Comparison of ENCODE assay signal across 11 mouse cellular contexts in genomic region chr19:11165172-11165571, GRCm38 (mm10). TPM values are rescaled to one million over a fixed set of nuclear protein-coding genes. Genes with fewer than 3 reads are reported as not detected.
A peak's percentile ranks its signal among the peaks of the same experiment; 100 is the strongest.
DNase-seq lines count a peak whose midpoint lies in the region; ATAC-seq and TF ChIP-seq lines count a peak whose summit lies in the region.
"Had no signal": no experiment of that assay in that cellular context is flagged by ENCODE, and none has a peak within 500 bp of the region (broad histone marks: within the 10 kb centered on the region; RNA-seq: fewer than 3 reads in every experiment).

1700025F22Rik (minus strand) TSS chr19:11165320.

- TF ChIP-seq CTCF in MEL (IDR thresholded peaks at IDR 0.05 in 2 of 3, conservative IDR thresholded peaks at IDR 0.05 in 1 of 3; ENCODE audit: control insufficient read depth in 1 of 3, insufficient read depth in 1 of 3, low read depth in 2 of 3, low read length in 3 of 3, poor library complexity in 1 of 3, severe bottlenecking in 1 of 3): peak; percentile 20 to 39 (median 28); a peak in 5 of 6 replicates
- TF ChIP-seq CTCF in left cerebral cortex, adult 2 months (IDR thresholded peaks at IDR 0.05): no peak; the same call in 1 of the 2 replicates

- no peak within 1 kb of the TSS for H3K27ac ChIP-seq in hindbrain, embryonic 11.5 days (ENCODE audit: low read depth, low read length)
- no peak within 1 kb of the TSS for H3K27ac ChIP-seq in hindbrain, embryonic 14.5 days
- no peak within 1 kb of the TSS for H3K27ac ChIP-seq in MEL (ENCODE audit: control insufficient read depth, low read depth, low read length)
- H3K27ac ChIP-seq in left cerebral cortex, adult 2 months: no peak within 1 kb of the TSS

- no peak for TF ChIP-seq POLR2A in MEL (IDR thresholded peaks at IDR 0.05; ENCODE audit: control insufficient read depth in 1 of 2, insufficient read depth in 1 of 2, low read depth in 1 of 2, low read length in 2 of 2, poor library complexity in 1 of 2)

- no peaks in the 10 kb centered on the region for H3K27me3 ChIP-seq in hindbrain, embryonic 11.5 days (ENCODE audit: control insufficient read depth, insufficient read depth, low read length)
- no peaks in the 10 kb centered on the region for H3K27me3 ChIP-seq in hindbrain, embryonic 14.5 days (ENCODE audit: control insufficient read depth, insufficient read depth, low read length)
- peaks cover 0 to 2% of the 10 kb centered on the region in 2 experiments; a peak in 1 of 4 replicates for H3K27me3 ChIP-seq in MEL (ENCODE audit: control insufficient read depth in 1 of 2, insufficient read depth in 2 of 2, low read length in 2 of 2)

- no peaks in the 10 kb centered on the region for H3K79me2 ChIP-seq in MEL (ENCODE audit: control insufficient read depth, insufficient read depth, low read length, poor library complexity)

- no peak for ATAC-seq in hindbrain, embryonic 11.5 days (ENCODE audit: low FRiP score)
- no peak for ATAC-seq in hindbrain, embryonic 14.5 days (ENCODE audit: low FRiP score)

- no peaks in the 10 kb centered on the region for H3K4me1 ChIP-seq in hindbrain, embryonic 11.5 days (replicated peaks; ENCODE audit: control insufficient read depth, insufficient read depth, low read length)
- H3K4me1 ChIP-seq in hindbrain, embryonic 14.5 days (replicated peaks; ENCODE audit: control insufficient read depth, insufficient read depth, low read length): no peaks in the 10 kb centered on the region
- no peaks in the 10 kb centered on the region for H3K4me1 ChIP-seq in MEL (ENCODE audit: control insufficient read depth in 1 of 2, insufficient read depth in 2 of 2, low read length in 2 of 2)

- intact Hi-C loops in left cerebral cortex, adult 2 months (cut with DNase I): no loop called here

- H3K36me3 ChIP-seq in hindbrain, embryonic 11.5 days (ENCODE audit: control insufficient read depth, insufficient read depth, low read length): no peaks in the 10 kb centered on the region
- H3K36me3 ChIP-seq in hindbrain, embryonic 14.5 days (replicated peaks; ENCODE audit: control insufficient read depth, insufficient read depth): no peaks in the 10 kb centered on the region
- H3K36me3 ChIP-seq in MEL (ENCODE audit: control insufficient read depth in 1 of 2, insufficient read depth in 2 of 2, low read length in 2 of 2): no peaks in the 10 kb centered on the region

- TF ChIP-seq EP300 in MEL (IDR thresholded peaks at IDR 0.05; ENCODE audit: low read depth in 1 of 2, low read length in 2 of 2): no peak

- H3K4me3 ChIP-seq in hindbrain, embryonic 11.5 days (ENCODE audit: low read depth, low read length): no peak within 1 kb of the TSS
- H3K4me3 ChIP-seq in hindbrain, embryonic 14.5 days (replicated peaks; ENCODE audit: low read length): no peak within 1 kb of the TSS
- H3K4me3 ChIP-seq in MEL (ENCODE audit: control insufficient read depth in 1 of 2, insufficient read depth in 1 of 2, low read depth in 2 of 2, low read length in 2 of 2): no peak within 1 kb of the TSS
- H3K4me3 ChIP-seq in left cerebral cortex, adult 2 months: no peak within 1 kb of the TSS

- no peak within 1 kb of the TSS for H3K4me2 ChIP-seq in hindbrain, embryonic 11.5 days (replicated peaks; ENCODE audit: low read depth, low read length)
- H3K4me2 ChIP-seq in hindbrain, embryonic 14.5 days (replicated peaks): no peak within 1 kb of the TSS

- H3K9me3 ChIP-seq in hindbrain, embryonic 11.5 days (ENCODE audit: control insufficient read depth, low read length): no peaks in the 10 kb centered on the region
- no peaks in the 10 kb centered on the region for H3K9me3 ChIP-seq in hindbrain, embryonic 14.5 days (ENCODE audit: control insufficient read depth, low read length)
- no peaks in the 10 kb centered on the region for H3K9me3 ChIP-seq in MEL (replicated peaks; ENCODE audit: insufficient read depth, low read length)

- peak; percentile 2 for DNase-seq in hindbrain, embryonic 11.5 days (ENCODE audit: low spot score)
- DNase-seq in hindbrain, embryonic 14.5 days (ENCODE audit: low spot score): no peak
- DNase-seq in MEL (ENCODE audit: low read depth, low spot score): peak; percentile 6
- peak; percentile 29 to 39 for DNase-seq in lung, adult 18-20 months
- peak; percentile 33 to 70 for DNase-seq in spleen, postnatal 4 days (ENCODE audit: low spot score in 2 of 2)
- no peak for DNase-seq in left cerebral cortex, adult 2 months (ENCODE audit: extremely low spot score in 1 of 2, low spot score in 2 of 2)
- no peak for DNase-seq in frontal cortex, postnatal 10 days (ENCODE audit: low spot score in 2 of 2)
- no peak for DNase-seq in left cerebral cortex, adult 11 months (ENCODE audit: low spot score)

- no peak within 1 kb of the TSS for H3K9ac ChIP-seq in hindbrain, embryonic 11.5 days (ENCODE audit: low read depth, low read length)
- no peak within 1 kb of the TSS for H3K9ac ChIP-seq in hindbrain, embryonic 14.5 days
- no peak within 1 kb of the TSS for H3K9ac ChIP-seq in MEL (ENCODE audit: control insufficient read depth, low read depth, low read length, poor library complexity, severe bottlenecking)

- no peak for TF ChIP-seq RAD21 in MEL (IDR thresholded peaks at IDR 0.05; ENCODE audit: low read depth, low read length)

- WGBS in hindbrain, embryonic 11.5 days: 40% methylated on average over 10 of the region's 10 CpGs
- 37% methylated on average over 10 of the region's 10 CpGs for WGBS in hindbrain, embryonic 14.5 days

TF ChIP-seq in MEL, 35 proteins besides CTCF, POLR2A, EP300 and RAD21:
- TF ChIP-seq ELF1 (IDR thresholded peaks at IDR 0.05; ENCODE audit: low read depth, low read length): no peak
- peak; percentile 20; the same call in 1 of the 2 replicates for TF ChIP-seq SMC3 (IDR thresholded peaks at IDR 0.05; ENCODE audit: low read depth, low read length)

RNA-seq across cellular contexts. Expression of gene 1700025F22Rik, which starts in this region (rescaled TPM):
- polyA plus RNA-seq in hindbrain, embryonic 11.5 days (2014; fragmentation: Nextera tagmentation; extraction: Ambion mirVana): not detected in 2 replicates
- polyA plus RNA-seq in hindbrain, embryonic 14.5 days (2014; fragmentation: Nextera tagmentation; extraction: Ambion mirVana): not detected in 2 replicates
- not detected in 2 replicates for total RNA-seq in MEL (2012; rRNA removed)
- polyA plus RNA-seq in MEL (2012; ENCODE audit: insufficient read depth in 1 of 2, insufficient read length in 2 of 2, low read depth in 1 of 2, low replicate concordance in 2 of 2, missing spikeins in 1 of 2): not detected
- total RNA-seq in left cerebral cortex, adult 2 months (2021): not detected
- total RNA-seq: adrenal gland, postnatal 4 days had no signal
- polyA plus RNA-seq: gonadal fat pad, adult 2 months; limb, embryonic 14.5 days had no signal

Comparison
In these comparisons a context has a peak if more than half of its experiments do, and no peak if none do; other contexts are left out.
1. Peak in DNase-seq in hindbrain, embryonic 11.5 days; RNA of the gene not detected or under 1 TPM.
2. Peak in DNase-seq in MEL; RNA of the gene not detected or under 1 TPM.
3. DNase-seq: peak in lung, adult 18-20 months (2 of 2) and spleen, postnatal 4 days (2 of 2); none in hindbrain, embryonic 14.5 days (single experiment), left cerebral cortex, adult 2 months (0 of 2), frontal cortex, postnatal 10 days (0 of 2) and left cerebral cortex, adult 11 months (single experiment).